18 mouse cellular contexts compared by ENCODE assay signal in the genomic region with DNA sequence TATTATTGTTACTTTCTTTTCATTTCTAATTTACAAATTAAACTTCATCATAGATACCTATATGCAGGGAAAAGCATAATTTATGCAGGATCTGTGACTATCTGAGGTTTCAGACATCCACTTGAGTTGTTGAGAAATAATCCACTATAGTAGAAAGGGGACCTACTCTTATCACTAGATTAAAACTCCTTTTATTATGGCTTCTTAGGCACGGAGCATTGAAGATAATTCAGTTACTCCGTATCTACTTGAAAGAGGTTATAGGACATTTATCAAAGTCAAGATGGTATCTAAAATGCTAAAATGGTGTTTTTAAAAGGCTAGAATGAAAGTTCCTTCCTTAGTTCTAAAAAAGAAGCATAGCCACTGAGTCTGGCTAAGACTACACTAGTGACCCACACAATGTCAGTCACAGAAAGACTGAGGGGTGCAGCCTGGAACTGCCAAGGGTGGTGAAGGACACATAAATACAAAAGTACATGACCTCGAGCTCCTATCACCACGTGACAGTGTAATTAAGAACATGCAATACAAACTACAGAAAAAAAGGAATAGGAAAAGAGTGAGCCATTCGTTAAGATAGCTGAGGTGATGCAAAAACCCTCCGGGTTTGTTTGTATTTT.
DNase-seq lines count a peak whose midpoint lies in the region; ATAC-seq and TF ChIP-seq lines count a peak whose summit lies in the region.
"Had no signal": no experiment of that assay in that cellular context is flagged by ENCODE, and none has a peak within 500 bp of the region (broad histone marks: within the 10 kb centered on the region; RNA-seq: fewer than 3 reads in every experiment).

No protein-coding gene starts in this region.

- no peak for TF ChIP-seq RAD21 in MEL (IDR thresholded peaks at IDR 0.05; ENCODE audit: low read depth, low read length)

- no peaks in the 10 kb centered on the region for H3K79me2 ChIP-seq in MEL (ENCODE audit: control insufficient read depth, insufficient read depth, low read length, poor library complexity)

- peak; percentile 26 for DNase-seq in MEL (ENCODE audit: low read depth, low spot score)
- no peak for DNase-seq in adrenal gland, adult 18-20 months (ENCODE audit: low spot score in 2 of 2)
- DNase-seq: adrenal gland, adult 8-10 months; adrenal gland, postnatal 14 days; adrenal gland, postnatal 36 days; cerebellum, adult 11-12 months; cerebellum, adult 2 months; cerebellum, adult 9-10 months; cerebellum, postnatal 10 days; cerebellum, postnatal 25 days; forebrain, postnatal 0 days had no signal

- H3K4me2 ChIP-seq in intestine, embryonic 15.5 days (replicated peaks): no peak overlapping the region
- no peak overlapping the region for H3K4me2 ChIP-seq in intestine, postnatal 0 days (replicated peaks; ENCODE audit: low read depth)
- H3K4me2 ChIP-seq in midbrain, embryonic 16.5 days (ENCODE audit: low read length): no peak overlapping the region
- H3K4me2 ChIP-seq: embryonic facial prominence, embryonic 12.5 days; forebrain, embryonic 13.5 days; forebrain, embryonic 15.5 days had no signal

- peak; percentile 57 for ATAC-seq in intestine, embryonic 15.5 days
- ATAC-seq in intestine, postnatal 0 days: no peak
- no peak for ATAC-seq in midbrain, embryonic 16.5 days
- ATAC-seq: forebrain, embryonic 13.5 days; forebrain, embryonic 15.5 days; forebrain, postnatal 0 days had no signal

- H3K9ac ChIP-seq in intestine, embryonic 15.5 days: no peak overlapping the region
- H3K9ac ChIP-seq in intestine, postnatal 0 days (ENCODE audit: low read depth, low read length): no peak overlapping the region
- no peak overlapping the region for H3K9ac ChIP-seq in MEL (ENCODE audit: control insufficient read depth, low read depth, low read length, poor library complexity, severe bottlenecking)
- H3K9ac ChIP-seq in midbrain, embryonic 16.5 days (ENCODE audit: low read depth, low read length): no peak overlapping the region
- H3K9ac ChIP-seq: embryonic facial prominence, embryonic 12.5 days; forebrain, embryonic 13.5 days; forebrain, embryonic 15.5 days; forebrain, postnatal 0 days had no signal

- H3K4me3 ChIP-seq in intestine, embryonic 15.5 days (replicated peaks): no peak overlapping the region
- no peak overlapping the region for H3K4me3 ChIP-seq in intestine, postnatal 0 days (ENCODE audit: low read depth, low read length)
- peak overlapping the region in 1 of 2 experiments; percentile 37; a peak in 2 of 4 replicates for H3K4me3 ChIP-seq in MEL (ENCODE audit: control insufficient read depth in 1 of 2, insufficient read depth in 1 of 2, low read depth in 2 of 2, low read length in 2 of 2)
- H3K4me3 ChIP-seq in midbrain, embryonic 16.5 days (ENCODE audit: low read depth, low read length): no peak overlapping the region
- H3K4me3 ChIP-seq: embryonic facial prominence, embryonic 10.5 days; embryonic facial prominence, embryonic 12.5 days; forebrain, embryonic 13.5 days; forebrain, embryonic 15.5 days had no signal

- no peaks in the 10 kb centered on the region for H3K36me3 ChIP-seq in intestine, embryonic 15.5 days
- H3K36me3 ChIP-seq in intestine, postnatal 0 days (ENCODE audit: control insufficient read depth, insufficient read depth): no peaks in the 10 kb centered on the region
- peaks cover 0 to 20% of the 10 kb centered on the region in 2 experiments; a peak in 2 of 4 replicates for H3K36me3 ChIP-seq in MEL (ENCODE audit: control insufficient read depth in 1 of 2, insufficient read depth in 2 of 2, low read length in 2 of 2)
- H3K36me3 ChIP-seq in midbrain, embryonic 16.5 days (ENCODE audit: control insufficient read depth, insufficient read depth, low read length): no peaks in the 10 kb centered on the region
- H3K36me3 ChIP-seq: embryonic facial prominence, embryonic 10.5 days; embryonic facial prominence, embryonic 12.5 days; forebrain, embryonic 15.5 days had no signal

- TF ChIP-seq CTCF in intestine, postnatal 0 days (IDR thresholded peaks at IDR 0.05; ENCODE audit: low read depth): no peak
- TF ChIP-seq CTCF in MEL (IDR thresholded peaks at IDR 0.05 in 2 of 3, conservative IDR thresholded peaks at IDR 0.05 in 1 of 3; ENCODE audit: control insufficient read depth in 1 of 3, insufficient read depth in 1 of 3, low read depth in 2 of 3, low read length in 3 of 3, poor library complexity in 1 of 3, severe bottlenecking in 1 of 3): no peak

- no peaks in the 10 kb centered on the region for H3K4me1 ChIP-seq in intestine, embryonic 15.5 days (replicated peaks)
- H3K4me1 ChIP-seq in intestine, postnatal 0 days (replicated peaks; ENCODE audit: control insufficient read depth, insufficient read depth, low read length): no peaks in the 10 kb centered on the region; the same call in 1 of the 2 replicates
- peaks cover 5 to 18% of the 10 kb centered on the region in 2 experiments for H3K4me1 ChIP-seq in MEL (ENCODE audit: control insufficient read depth in 1 of 2, insufficient read depth in 2 of 2, low read length in 2 of 2)
- peaks cover 3% of the 10 kb centered on the region; the same call in 1 of the 2 replicates for H3K4me1 ChIP-seq in midbrain, embryonic 16.5 days (ENCODE audit: control insufficient read depth, insufficient read depth, low read length)

- H3K27me3 ChIP-seq in intestine, embryonic 15.5 days (replicated peaks): no peaks in the 10 kb centered on the region
- H3K27me3 ChIP-seq in intestine, postnatal 0 days (replicated peaks; ENCODE audit: control insufficient read depth, insufficient read depth, low read length): no peaks in the 10 kb centered on the region
- H3K27me3 ChIP-seq in MEL (ENCODE audit: control insufficient read depth in 1 of 2, insufficient read depth in 2 of 2, low read length in 2 of 2): no peaks in the 10 kb centered on the region
- H3K27me3 ChIP-seq in midbrain, embryonic 16.5 days (ENCODE audit: control insufficient read depth, insufficient read depth, low read depth, low read length): no peaks in the 10 kb centered on the region
- H3K27me3 ChIP-seq: embryonic facial prominence, embryonic 12.5 days; forebrain, embryonic 13.5 days; forebrain, embryonic 15.5 days had no signal

- TF ChIP-seq POLR2A in MEL (IDR thresholded peaks at IDR 0.05; ENCODE audit: control insufficient read depth in 1 of 2, insufficient read depth in 1 of 2, low read depth in 1 of 2, low read length in 2 of 2, poor library complexity in 1 of 2): no peak

- H3K9me3 ChIP-seq in intestine, embryonic 15.5 days: no peaks in the 10 kb centered on the region
- no peaks in the 10 kb centered on the region for H3K9me3 ChIP-seq in intestine, postnatal 0 days (ENCODE audit: control insufficient read depth)
- H3K9me3 ChIP-seq in MEL (replicated peaks; ENCODE audit: insufficient read depth, low read length): no peaks in the 10 kb centered on the region
- H3K9me3 ChIP-seq in midbrain, embryonic 16.5 days (replicated peaks; ENCODE audit: control insufficient read depth, low read length, poor library complexity, severe bottlenecking): no peaks in the 10 kb centered on the region
- H3K9me3 ChIP-seq: embryonic facial prominence, embryonic 10.5 days; embryonic facial prominence, embryonic 12.5 days; forebrain, embryonic 13.5 days; forebrain, embryonic 15.5 days had no signal

- no peak overlapping the region for H3K27ac ChIP-seq in intestine, embryonic 15.5 days
- H3K27ac ChIP-seq in intestine, postnatal 0 days (ENCODE audit: low read depth, low read length): no peak overlapping the region
- no peak overlapping the region for H3K27ac ChIP-seq in MEL (ENCODE audit: control insufficient read depth, low read depth, low read length)
- H3K27ac ChIP-seq in midbrain, embryonic 16.5 days (ENCODE audit: low read length): no peak overlapping the region
- H3K27ac ChIP-seq: embryonic facial prominence, embryonic 10.5 days; embryonic facial prominence, embryonic 12.5 days; forebrain, embryonic 13.5 days; forebrain, embryonic 15.5 days had no signal

- TF ChIP-seq EP300 in MEL (IDR thresholded peaks at IDR 0.05; ENCODE audit: low read depth in 1 of 2, low read length in 2 of 2): peak; percentile 50 to 58; a peak in 3 of 4 replicates

- WGBS in intestine, embryonic 15.5 days: 48% methylated on average over 6 of the region's 6 CpGs
- WGBS in intestine, postnatal 0 days: 31% methylated on average over 6 of the region's 6 CpGs
- 82% methylated on average over 6 of the region's 6 CpGs for WGBS in midbrain, embryonic 16.5 days

TF ChIP-seq in MEL, 35 proteins besides CTCF, POLR2A, EP300 and RAD21 (continues in another document):
- TF ChIP-seq CHD2 (IDR thresholded peaks at IDR 0.05; ENCODE audit: low read length): no peak
- no peak for TF ChIP-seq CHD1 (IDR thresholded peaks at IDR 0.05; ENCODE audit: low read depth, low read length)
- TF ChIP-seq POLR2AphosphoS5 (IDR thresholded peaks at IDR 0.05; ENCODE audit: borderline replicate concordance, low read depth, low read length): no peak
- no peak for TF ChIP-seq TAL1 (IDR thresholded peaks at IDR 0.05; ENCODE audit: low read length)
- 0 out of 2 replicates have a peak, but pooled peaks have one; percentile 27 for TF ChIP-seq TCF12 (IDR thresholded peaks at IDR 0.05; ENCODE audit: low read depth, low read length)
- TF ChIP-seq MYB (IDR thresholded peaks at IDR 0.05; ENCODE audit: low read depth, low read length): no peak
- no peak for TF ChIP-seq MYC (IDR thresholded peaks at IDR 0.05; ENCODE audit: low read depth, low read length)
- no peak for TF ChIP-seq MAZ (IDR thresholded peaks at IDR 0.05; ENCODE audit: low read depth, low read length)
- no peak for TF ChIP-seq JUND (IDR thresholded peaks at IDR 0.05; ENCODE audit: low read depth, low read length)
- TF ChIP-seq E2F4 (IDR thresholded peaks at IDR 0.05; ENCODE audit: borderline replicate concordance, low read depth, low read length): no peak
- no peak for TF ChIP-seq ELF1 (IDR thresholded peaks at IDR 0.05; ENCODE audit: low read depth, low read length)
- TF ChIP-seq GATA1 (IDR thresholded peaks at IDR 0.05; ENCODE audit: low read depth, low read length): peak; percentile 26; the same call in 1 of the 2 replicates
- no peak for TF ChIP-seq GABPA (IDR thresholded peaks at IDR 0.05; ENCODE audit: low read depth, low read length)
- no peak for TF ChIP-seq NELFE (IDR thresholded peaks at IDR 0.05; ENCODE audit: low read depth, low read length)
- no peak for TF ChIP-seq NRF1 (IDR thresholded peaks at IDR 0.05; ENCODE audit: insufficient read depth, low read depth, low read length, poor library complexity, severe bottlenecking)
- TF ChIP-seq MEF2A (IDR thresholded peaks at IDR 0.05; ENCODE audit: extremely low read depth, insufficient replicate concordance, low read depth, low read length, poor library complexity, severe bottlenecking): no peak
- peak; percentile 49; the same call in 1 of the 2 replicates for TF ChIP-seq USF1 (IDR thresholded peaks at IDR 0.05; ENCODE audit: low read depth, low read length)
- no peak for TF ChIP-seq MXI1 (IDR thresholded peaks at IDR 0.05; ENCODE audit: low read depth, low read length)
- no peak for TF ChIP-seq BHLHE40 (IDR thresholded peaks at IDR 0.05; ENCODE audit: borderline replicate concordance, low read depth, low read length)
- TF ChIP-seq RCOR1 (IDR thresholded peaks at IDR 0.05; ENCODE audit: low read depth, low read length): 0 out of 2 replicates have a peak, but pooled peaks have one; percentile 8
